Mouse (Mus musculus): ENCODE results near the gene Tia1. TPM values are rescaled to one million over a fixed set of nuclear protein-coding genes. Genes with fewer than 3 reads are reported as not detected.

Tia1 gene
- polyA plus RNA-seq, 1 experiment from 2014 or later = 236 TPM

GRCm38 (mm10) chr6:86366853-86367249, 37.2 kb upstream of the Tia1 start:
- 80% methylated on average over 2 of the region's 2 CpGs for WGBS
- peak overlapping the region; percentile 68; the same call in 1 of the 2 replicates for H3K4me3 ChIP-seq (ENCODE audit: low read length)
- peak overlapping the region; percentile 83; the same call in 1 of the 2 replicates for H3K9ac ChIP-seq (ENCODE audit: low read depth, low read length)
- H3K4me1 ChIP-seq (ENCODE audit: control insufficient read depth, insufficient read depth, low read length) = peaks cover 14% of the 10 kb centered on the region
- peak overlapping the region; percentile 75 for H3K4me2 ChIP-seq (replicated peaks; ENCODE audit: low read depth, low read length)
- no peak for ATAC-seq (ENCODE audit: low FRiP score, low TSS enrichment)
- H3K27me3 ChIP-seq (ENCODE audit: control insufficient read depth, insufficient read depth, low read length) = no peaks in the 10 kb centered on the region
- peaks cover 18% of the 10 kb centered on the region; the same call in 1 of the 2 replicates for H3K36me3 ChIP-seq (ENCODE audit: control insufficient read depth, insufficient read depth, low read length)
- H3K9me3 ChIP-seq (ENCODE audit: control insufficient read depth, low read length) = no peaks in the 10 kb centered on the region
- no peak overlapping the region for H3K27ac ChIP-seq (ENCODE audit: low read depth, low read length)

DNA sequence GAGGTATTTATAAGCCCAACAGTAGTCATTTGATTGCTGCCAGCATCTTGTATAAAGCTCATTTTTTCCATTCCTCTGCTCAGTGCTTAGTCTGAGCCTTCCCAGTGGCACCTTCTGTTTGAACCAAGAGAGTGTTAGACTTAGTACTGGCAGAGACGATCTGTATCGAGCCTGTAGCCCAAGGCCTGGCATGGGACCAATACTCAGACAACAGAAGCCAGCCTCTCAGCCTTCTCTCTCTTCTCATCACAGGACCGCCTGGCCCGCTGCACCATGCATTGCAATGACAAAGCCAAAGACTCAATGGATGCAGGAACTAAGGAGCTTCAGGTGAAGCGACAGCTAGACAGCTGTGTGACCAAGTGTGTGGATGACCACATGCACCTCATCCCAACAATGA, 35.5 kb upstream of the Tia1 start:
- H3K36me3 ChIP-seq (ENCODE audit: control insufficient read depth, insufficient read depth, low read length) = peaks cover 18% of the 10 kb centered on the region; the same call in 1 of the 2 replicates
- WGBS = 92% methylated on average over 5 of the region's 5 CpGs
- no peak for ATAC-seq (ENCODE audit: low FRiP score, low TSS enrichment)

GRCm38 (mm10) chr6:86370093-86370713, 33.8 kb upstream of the Tia1 start:
- H3K4me1 ChIP-seq (ENCODE audit: control insufficient read depth, insufficient read depth, low read length) = peaks cover 24% of the 10 kb centered on the region
- 64% methylated on average over 3 of the region's 3 CpGs for WGBS
- H3K9me3 ChIP-seq (ENCODE audit: control insufficient read depth, low read length) = no peaks in the 10 kb centered on the region
- peak overlapping the region; percentile 64 for H3K4me2 ChIP-seq (replicated peaks; ENCODE audit: low read depth, low read length)
- H3K9ac ChIP-seq (ENCODE audit: low read depth, low read length) = peak overlapping the region; percentile 95; the same call in 1 of the 2 replicates
- peaks cover 24% of the 10 kb centered on the region; the same call in 1 of the 2 replicates for H3K36me3 ChIP-seq (ENCODE audit: control insufficient read depth, insufficient read depth, low read length)
- H3K27ac ChIP-seq (ENCODE audit: low read depth, low read length) = peak overlapping the region; percentile 90
- H3K4me3 ChIP-seq (ENCODE audit: low read length) = peak overlapping the region; percentile 93
- ATAC-seq (ENCODE audit: low FRiP score, low TSS enrichment) = no peak
- no peaks in the 10 kb centered on the region for H3K27me3 ChIP-seq (ENCODE audit: control insufficient read depth, insufficient read depth, low read length)

More for the DNA sequence above, 35.5 kb upstream of the Tia1 start:
- H3K4me3 ChIP-seq (ENCODE audit: low read length) = no peak overlapping the region
- H3K27me3 ChIP-seq (ENCODE audit: control insufficient read depth, insufficient read depth, low read length) = no peaks in the 10 kb centered on the region
- H3K9me3 ChIP-seq (ENCODE audit: control insufficient read depth, low read length) = no peaks in the 10 kb centered on the region
- H3K27ac ChIP-seq (ENCODE audit: low read depth, low read length) = no peak overlapping the region
- no peak overlapping the region for H3K4me2 ChIP-seq (replicated peaks; ENCODE audit: low read depth, low read length)
- no peak overlapping the region for H3K9ac ChIP-seq (ENCODE audit: low read depth, low read length)
- H3K4me1 ChIP-seq (ENCODE audit: control insufficient read depth, insufficient read depth, low read length) = peaks cover 24% of the 10 kb centered on the region

- H3K9ac ChIP-seq (ENCODE audit: low read depth, low read length) = peak within 1 kb of the TSS; percentile 95
- WGBS = 15% methylated on average over 15 of the region's 15 CpGs
- peak within 1 kb of the TSS; percentile 93 for H3K4me3 ChIP-seq (ENCODE audit: low read length)
- peak within 1 kb of the TSS; percentile 85 for H3K4me2 ChIP-seq (replicated peaks; ENCODE audit: low read depth, low read length)
- no peaks in the 10 kb centered on the region for H3K9me3 ChIP-seq (ENCODE audit: control insufficient read depth, low read length)
- H3K27ac ChIP-seq (ENCODE audit: low read depth, low read length) = peak within 1 kb of the TSS; percentile 90
- no peaks in the 10 kb centered on the region for H3K27me3 ChIP-seq (ENCODE audit: control insufficient read depth, insufficient read depth, low read length)
- H3K36me3 ChIP-seq (ENCODE audit: control insufficient read depth, insufficient read depth, low read length) = peaks cover 24% of the 10 kb centered on the region; the same call in 1 of the 2 replicates
- H3K4me1 ChIP-seq (ENCODE audit: control insufficient read depth, insufficient read depth, low read length) = peaks cover 24% of the 10 kb centered on the region
- ATAC-seq (ENCODE audit: low FRiP score, low TSS enrichment) = no peak; the same call in 1 of the 2 replicates
These were observed 33.2 kb upstream of the Tia1 start, which contains the start of gene Snrpg for GRCm38 (mm10) chr6:86370764-86371339. Gene Snrpg (plus strand): TSS chr6:86371304.

GRCm38 (mm10) chr6:86371340-86371911, 32.6 kb upstream of the Tia1 start:
- peak overlapping the region; percentile 93 for H3K4me3 ChIP-seq (ENCODE audit: low read length)
- peak overlapping the region; percentile 85 for H3K4me2 ChIP-seq (replicated peaks; ENCODE audit: low read depth, low read length)
- H3K9me3 ChIP-seq (ENCODE audit: control insufficient read depth, low read length) = no peaks in the 10 kb centered on the region
- H3K27ac ChIP-seq (ENCODE audit: low read depth, low read length) = peak overlapping the region; percentile 90
- H3K4me1 ChIP-seq (ENCODE audit: control insufficient read depth, insufficient read depth, low read length) = peaks cover 22% of the 10 kb centered on the region
- no peaks in the 10 kb centered on the region for H3K27me3 ChIP-seq (ENCODE audit: control insufficient read depth, insufficient read depth, low read length)
- WGBS = under 1% methylated on average over 50 of the region's 50 CpGs
- ATAC-seq (ENCODE audit: low FRiP score, low TSS enrichment) = peak; percentile 95
- H3K36me3 ChIP-seq (ENCODE audit: control insufficient read depth, insufficient read depth, low read length) = peaks cover 29% of the 10 kb centered on the region; the same call in 1 of the 2 replicates
- peak overlapping the region; percentile 95 for H3K9ac ChIP-seq (ENCODE audit: low read depth, low read length)

- H3K4me2 ChIP-seq (replicated peaks; ENCODE audit: low read depth, low read length) = peak overlapping the region; percentile 85
- H3K4me1 ChIP-seq (ENCODE audit: control insufficient read depth, insufficient read depth, low read length) = peaks cover 16% of the 10 kb centered on the region
- peak overlapping the region; percentile 93 for H3K4me3 ChIP-seq (ENCODE audit: low read length)
- H3K27ac ChIP-seq (ENCODE audit: low read depth, low read length) = 0 out of 2 replicates have a peak overlapping the region, but pooled peaks have one; percentile 90
- peak overlapping the region; percentile 95 for H3K9ac ChIP-seq (ENCODE audit: low read depth, low read length)
- H3K9me3 ChIP-seq (ENCODE audit: control insufficient read depth, low read length) = no peaks in the 10 kb centered on the region
- WGBS = 4% methylated on average over 12 of the region's 12 CpGs
- no peak for ATAC-seq (ENCODE audit: low FRiP score, low TSS enrichment)
- H3K36me3 ChIP-seq (ENCODE audit: control insufficient read depth, insufficient read depth, low read length) = peaks cover 33% of the 10 kb centered on the region
- no peaks in the 10 kb centered on the region for H3K27me3 ChIP-seq (ENCODE audit: control insufficient read depth, insufficient read depth, low read length)
These were observed 32.0 kb upstream of the Tia1 start for GRCm38 (mm10) chr6:86371950-86372516.

- H3K27me3 ChIP-seq (ENCODE audit: control insufficient read depth, insufficient read depth, low read length) = no peaks in the 10 kb centered on the region
- no peak overlapping the region for H3K4me3 ChIP-seq (ENCODE audit: low read length)
- no peaks in the 10 kb centered on the region for H3K9me3 ChIP-seq (ENCODE audit: control insufficient read depth, low read length)
- 94% methylated on average over 6 of the region's 6 CpGs for WGBS
- no peak overlapping the region; the same call in 1 of the 2 replicates for H3K9ac ChIP-seq (ENCODE audit: low read depth, low read length)
- peaks cover 15% of the 10 kb centered on the region for H3K4me1 ChIP-seq (ENCODE audit: control insufficient read depth, insufficient read depth, low read length)
- no peak for ATAC-seq (ENCODE audit: low FRiP score, low TSS enrichment)
- no peak overlapping the region for H3K27ac ChIP-seq (ENCODE audit: low read depth, low read length)
- H3K4me2 ChIP-seq (replicated peaks; ENCODE audit: low read depth, low read length) = no peak overlapping the region
- peaks cover 37% of the 10 kb centered on the region for H3K36me3 ChIP-seq (ENCODE audit: control insufficient read depth, insufficient read depth, low read length)
These were observed 30.5 kb upstream of the Tia1 start for GRCm38 (mm10) chr6:86373556-86373955.

DNA sequence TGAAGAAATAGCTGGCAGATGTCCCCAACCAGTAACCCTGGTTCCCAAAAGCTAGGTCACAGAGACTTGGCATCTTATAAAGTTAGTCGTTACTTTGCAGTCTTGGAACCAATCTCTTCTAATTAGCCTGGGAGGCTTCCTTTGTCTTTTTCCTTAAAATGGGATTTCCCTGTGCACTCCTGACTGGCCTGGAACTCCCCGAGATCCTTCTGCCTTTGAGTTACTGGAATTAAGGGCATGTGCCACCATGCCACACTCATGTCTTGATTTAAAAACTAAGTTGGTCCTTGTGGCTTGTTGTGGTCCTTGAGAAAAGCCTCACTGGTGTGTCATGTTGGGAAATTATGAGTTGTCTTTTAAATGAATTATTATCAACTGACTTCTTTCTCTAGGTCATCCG, 25.7 kb upstream of the Tia1 start:
- WGBS = 86% methylated on average over 3 of the region's 3 CpGs
- H3K27ac ChIP-seq (ENCODE audit: low read depth, low read length) = no peak overlapping the region
- no peaks in the 10 kb centered on the region for H3K27me3 ChIP-seq (ENCODE audit: control insufficient read depth, insufficient read depth, low read length)
- ATAC-seq (ENCODE audit: low FRiP score, low TSS enrichment) = no peak
- H3K4me1 ChIP-seq (ENCODE audit: control insufficient read depth, insufficient read depth, low read length) = no peaks in the 10 kb centered on the region
- H3K9me3 ChIP-seq (ENCODE audit: control insufficient read depth, low read length) = no peaks in the 10 kb centered on the region
- no peak overlapping the region for H3K4me3 ChIP-seq (ENCODE audit: low read length)
- H3K4me2 ChIP-seq (replicated peaks; ENCODE audit: low read depth, low read length) = no peak overlapping the region
- H3K36me3 ChIP-seq (ENCODE audit: control insufficient read depth, insufficient read depth, low read length) = peaks cover 46% of the 10 kb centered on the region
- H3K9ac ChIP-seq (ENCODE audit: low read depth, low read length) = no peak overlapping the region
